Mouse (Mus musculus): ENCODE measurements around the gene Tmem106c. TPM values are rescaled to one million over a fixed set of nuclear protein-coding genes. Genes with fewer than 3 reads are reported as not detected.

Gene Tmem106c
- 12.2 and 14.4 TPM in 2 replicates for polyA plus RNA-seq (2015; fragmentation: Nextera tagmentation; extraction: Ambion mirVana)

DNA sequence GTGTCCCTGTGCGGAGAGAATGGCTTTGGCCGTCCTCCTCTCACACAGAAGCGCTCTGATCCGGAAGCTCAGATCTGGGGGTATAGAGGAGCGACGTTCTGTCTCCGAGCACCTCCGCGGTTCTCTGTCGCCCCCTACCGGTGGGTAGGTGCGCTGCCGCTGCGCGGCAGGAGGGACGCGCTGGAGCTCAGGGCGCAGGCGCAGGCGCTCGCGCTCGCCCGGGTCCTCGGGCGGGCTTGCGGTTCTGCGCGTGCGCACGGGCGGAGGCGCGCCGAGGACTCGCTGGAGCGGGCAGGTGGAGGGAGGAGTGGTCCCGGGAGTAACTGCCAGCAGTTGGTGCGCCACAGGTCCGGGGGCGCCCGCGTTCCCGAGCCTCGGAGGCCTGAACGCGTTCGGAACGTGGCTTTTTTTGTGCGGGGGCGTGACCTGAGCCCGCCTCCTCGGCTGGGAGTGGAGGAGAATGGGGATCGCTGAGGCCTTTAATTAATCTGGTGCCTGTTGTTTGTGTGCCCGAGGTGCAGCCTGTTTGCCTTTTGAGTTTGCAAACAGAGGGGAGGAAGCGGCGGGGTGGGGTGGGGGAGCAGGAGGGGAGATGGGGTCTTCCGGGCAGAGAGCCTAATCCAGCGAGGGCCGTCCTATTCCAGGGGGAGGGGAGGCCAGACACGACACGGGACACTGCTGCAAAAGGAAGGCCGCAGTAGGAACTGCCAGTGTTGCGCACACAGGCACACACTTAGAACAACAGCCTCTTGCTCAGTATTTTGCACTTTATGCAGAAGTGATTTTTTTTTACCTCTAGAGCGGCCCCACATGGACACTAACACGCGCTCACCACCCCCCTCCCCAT is at the start of gene Tmem106c:
TSS of gene Tmem106c (plus strand) at position 212 of the 847 bp plus-strand sequence.
- Histone ChIP-seq H3K9me3 (replicated peaks; ENCODE audit: control insufficient read depth, low read length) (no peaks in the 10 kb centered on the region), H3K27ac (ENCODE audit: low read length) (no peak within 1 kb of the TSS), H3K9ac (ENCODE audit: low read depth, low read length) (peak within 1 kb of the TSS; percentile 73), H3K4me3 (ENCODE audit: low read depth, low read length) (peak within 1 kb of the TSS; percentile 69), H3K4me2 (ENCODE audit: low read depth, low read length) (peak within 1 kb of the TSS; percentile 71), H3K36me3 (ENCODE audit: control insufficient read depth, insufficient read depth) (no peaks in the 10 kb centered on the region), H3K4me1 (ENCODE audit: control insufficient read depth, low read depth, low read length) (peaks cover 6% of the 10 kb centered on the region), H3K27me3 (ENCODE audit: control insufficient read depth, insufficient read depth, low read depth, low read length) (no peaks in the 10 kb centered on the region)
- under 1% methylated on average over 66 of the region's 67 CpGs for WGBS (ENCODE audit: insufficient replicate concordance)
- ATAC-seq (ENCODE audit: low read depth), result peak; percentile 92

DNA sequence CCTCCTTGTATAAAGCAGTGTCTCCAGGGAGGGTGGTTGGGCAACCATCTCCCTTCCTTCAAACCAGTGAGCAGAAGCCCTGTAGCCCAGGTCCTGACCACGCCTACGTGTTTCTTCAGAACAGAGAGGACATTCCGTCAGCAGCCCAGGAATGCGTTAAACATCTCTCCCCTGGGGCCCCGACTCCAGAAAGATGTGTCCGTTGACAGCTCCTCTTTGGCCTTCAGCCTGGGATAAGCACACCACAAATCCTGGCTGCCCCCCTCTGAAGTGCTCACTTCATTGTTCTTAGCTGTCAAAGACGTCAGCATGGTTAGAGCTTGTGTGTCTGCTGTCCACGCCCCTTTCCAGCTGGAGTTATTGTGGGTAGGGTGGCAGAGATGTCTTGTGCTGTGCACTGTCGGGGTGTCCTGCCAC is 49.7 kb upstream of the Tmem106c start:
- 8% methylated on average over 9 of the region's 9 CpGs for WGBS (ENCODE audit: insufficient replicate concordance)
- no peak overlapping the region for H3K4me2 ChIP-seq (ENCODE audit: low read depth, low read length)
- no peak overlapping the region for H3K4me3 ChIP-seq (ENCODE audit: low read depth, low read length)
- ATAC-seq (ENCODE audit: low read depth), result no peak
- H3K4me1 ChIP-seq (ENCODE audit: control insufficient read depth, low read depth, low read length), result no peaks in the 10 kb centered on the region
- H3K27ac ChIP-seq (ENCODE audit: low read length), result no peak overlapping the region
- no peaks in the 10 kb centered on the region for H3K36me3 ChIP-seq (ENCODE audit: control insufficient read depth, insufficient read depth)
- H3K9ac ChIP-seq (ENCODE audit: low read depth, low read length), result no peak overlapping the region
- no peaks in the 10 kb centered on the region for H3K9me3 ChIP-seq (replicated peaks; ENCODE audit: control insufficient read depth, low read length)
- H3K27me3 ChIP-seq (ENCODE audit: control insufficient read depth, insufficient read depth, low read depth, low read length), result peaks cover 11% of the 10 kb centered on the region

DNA sequence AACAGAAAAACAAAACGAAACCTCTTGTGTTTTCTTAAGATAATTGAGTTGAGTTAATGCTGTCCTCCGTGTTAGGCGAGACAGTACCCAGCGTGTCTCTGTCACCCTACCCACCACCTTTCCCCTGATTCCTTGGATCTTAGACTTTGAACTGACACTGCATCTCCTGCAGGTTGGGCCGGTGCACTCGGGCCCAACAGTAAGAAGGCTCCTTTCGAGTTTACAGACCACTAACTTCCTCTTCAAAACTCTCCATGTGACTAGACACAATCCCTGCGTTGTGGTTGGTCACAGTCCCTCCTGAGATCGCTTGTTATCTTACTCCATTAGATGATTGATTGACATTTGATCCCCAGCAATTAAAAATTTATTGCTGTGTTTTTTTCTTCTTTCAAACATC is 46.0 kb upstream of the Tmem106c start:
- H3K4me1 ChIP-seq (ENCODE audit: control insufficient read depth, low read depth, low read length), result no peaks in the 10 kb centered on the region
- no peak overlapping the region for H3K9ac ChIP-seq (ENCODE audit: low read depth, low read length)
- H3K27me3 ChIP-seq (ENCODE audit: control insufficient read depth, insufficient read depth, low read depth, low read length), result no peaks in the 10 kb centered on the region; the same call in 1 of the 2 replicates
- no peaks in the 10 kb centered on the region for H3K36me3 ChIP-seq (ENCODE audit: control insufficient read depth, insufficient read depth)
- no peak overlapping the region for H3K27ac ChIP-seq (ENCODE audit: low read length)
- H3K9me3 ChIP-seq (replicated peaks; ENCODE audit: control insufficient read depth, low read length), result no peaks in the 10 kb centered on the region
- no peak overlapping the region for H3K4me2 ChIP-seq (ENCODE audit: low read depth, low read length)
- no peak for ATAC-seq (ENCODE audit: low read depth)
- 40% methylated on average over 9 of the region's 9 CpGs for WGBS (ENCODE audit: insufficient replicate concordance)
- no peak overlapping the region for H3K4me3 ChIP-seq (ENCODE audit: low read depth, low read length)

DNA sequence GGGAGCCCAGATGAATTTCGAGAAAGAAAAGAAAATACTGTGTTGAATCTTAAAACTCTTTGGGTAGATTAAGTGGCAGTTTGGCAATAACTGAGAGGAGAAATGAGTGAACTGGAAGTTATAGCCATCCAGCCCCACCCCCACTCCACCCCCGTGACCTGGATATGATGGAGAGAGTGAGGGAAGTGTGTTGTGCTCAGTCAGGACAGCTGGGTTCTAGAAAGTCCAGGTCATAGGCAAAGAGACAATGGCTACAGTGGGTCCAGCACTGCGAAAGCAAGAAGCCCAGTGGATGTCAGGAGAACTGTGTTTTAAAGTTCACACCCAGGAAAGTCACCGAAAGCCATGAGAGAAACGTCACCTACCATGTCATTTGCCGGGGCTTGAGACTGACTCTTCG is 44.8 kb upstream of the Tmem106c start:
- 62% methylated on average over 7 of the region's 7 CpGs for WGBS (ENCODE audit: insufficient replicate concordance)
- ATAC-seq (ENCODE audit: low read depth), result no peak
- Histone ChIP-seq H3K9ac (ENCODE audit: low read depth, low read length) (no peak overlapping the region), H3K4me2 (ENCODE audit: low read depth, low read length) (no peak overlapping the region), H3K27me3 (ENCODE audit: control insufficient read depth, insufficient read depth, low read depth, low read length) (no peaks in the 10 kb centered on the region; the same call in 1 of the 2 replicates), H3K4me3 (ENCODE audit: low read depth, low read length) (no peak overlapping the region), H3K27ac (ENCODE audit: low read length) (no peak overlapping the region), H3K4me1 (ENCODE audit: control insufficient read depth, low read depth, low read length) (no peaks in the 10 kb centered on the region), H3K9me3 (replicated peaks; ENCODE audit: control insufficient read depth, low read length) (no peaks in the 10 kb centered on the region), H3K36me3 (ENCODE audit: control insufficient read depth, insufficient read depth) (no peaks in the 10 kb centered on the region)

DNA sequence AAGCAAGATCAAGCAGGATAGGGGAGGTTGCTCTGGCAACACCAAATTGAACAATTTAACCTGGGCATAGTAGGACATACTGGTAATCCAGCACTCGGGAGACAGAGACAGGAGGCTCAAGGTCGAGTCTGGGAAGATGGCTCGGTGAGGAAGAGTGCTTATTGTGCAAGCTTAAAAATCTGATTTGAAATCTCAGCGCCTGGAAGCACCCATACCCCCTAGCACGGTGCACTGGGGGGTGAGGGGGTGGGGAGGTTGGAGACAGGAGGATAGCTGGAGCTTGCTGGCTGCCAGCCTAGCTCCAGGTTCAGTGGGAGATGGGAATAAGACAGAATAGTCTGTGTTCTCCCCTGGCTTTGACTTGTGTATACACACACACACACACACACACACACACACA is 43.7 kb upstream of the Tmem106c start:
- H3K27ac ChIP-seq (ENCODE audit: low read length), result no peak overlapping the region
- H3K27me3 ChIP-seq (ENCODE audit: control insufficient read depth, insufficient read depth, low read depth, low read length), result no peaks in the 10 kb centered on the region
- WGBS (ENCODE audit: insufficient replicate concordance), result 51% methylated on average over 5 of the region's 5 CpGs
- no peaks in the 10 kb centered on the region for H3K4me1 ChIP-seq (ENCODE audit: control insufficient read depth, low read depth, low read length)
- no peak overlapping the region for H3K4me2 ChIP-seq (ENCODE audit: low read depth, low read length)
- ATAC-seq (ENCODE audit: low read depth), result no peak
- H3K36me3 ChIP-seq (ENCODE audit: control insufficient read depth, insufficient read depth), result no peaks in the 10 kb centered on the region
- no peak overlapping the region for H3K9ac ChIP-seq (ENCODE audit: low read depth, low read length)
- H3K4me3 ChIP-seq (ENCODE audit: low read depth, low read length), result no peak overlapping the region
- H3K9me3 ChIP-seq (replicated peaks; ENCODE audit: control insufficient read depth, low read length), result no peaks in the 10 kb centered on the region

DNA sequence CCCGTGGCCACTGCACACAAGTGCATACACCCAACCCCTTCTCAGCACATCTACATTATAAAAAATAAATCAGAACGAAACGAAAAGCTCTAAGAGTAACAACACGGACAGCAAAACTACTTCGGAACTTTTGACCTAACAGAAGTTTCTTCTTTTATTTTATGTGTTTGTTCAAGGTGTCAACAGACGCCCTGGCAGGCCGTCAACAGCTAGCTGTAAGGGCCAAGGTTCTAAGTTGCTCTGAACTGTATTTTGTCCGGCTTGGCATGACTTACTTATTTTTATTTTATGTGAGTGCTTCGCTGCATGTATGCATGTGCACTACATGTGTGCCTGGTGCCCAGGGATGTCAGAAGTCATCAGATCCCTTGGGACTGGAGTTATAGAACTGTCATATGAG is 42.2 kb upstream of the Tmem106c start:
- H3K4me1 ChIP-seq (ENCODE audit: control insufficient read depth, low read depth, low read length), result no peaks in the 10 kb centered on the region
- H3K27me3 ChIP-seq (ENCODE audit: control insufficient read depth, insufficient read depth, low read depth, low read length), result no peaks in the 10 kb centered on the region
- no peaks in the 10 kb centered on the region for H3K9me3 ChIP-seq (replicated peaks; ENCODE audit: control insufficient read depth, low read length)
- 71% methylated on average over 9 of the region's 9 CpGs for WGBS (ENCODE audit: insufficient replicate concordance)
- H3K4me2 ChIP-seq (ENCODE audit: low read depth, low read length), result no peak overlapping the region
- no peak overlapping the region for H3K27ac ChIP-seq (ENCODE audit: low read length)
- ATAC-seq (ENCODE audit: low read depth), result no peak
- H3K9ac ChIP-seq (ENCODE audit: low read depth, low read length), result no peak overlapping the region
- H3K36me3 ChIP-seq (ENCODE audit: control insufficient read depth, insufficient read depth), result no peaks in the 10 kb centered on the region
- no peak overlapping the region for H3K4me3 ChIP-seq (ENCODE audit: low read depth, low read length)

DNA sequence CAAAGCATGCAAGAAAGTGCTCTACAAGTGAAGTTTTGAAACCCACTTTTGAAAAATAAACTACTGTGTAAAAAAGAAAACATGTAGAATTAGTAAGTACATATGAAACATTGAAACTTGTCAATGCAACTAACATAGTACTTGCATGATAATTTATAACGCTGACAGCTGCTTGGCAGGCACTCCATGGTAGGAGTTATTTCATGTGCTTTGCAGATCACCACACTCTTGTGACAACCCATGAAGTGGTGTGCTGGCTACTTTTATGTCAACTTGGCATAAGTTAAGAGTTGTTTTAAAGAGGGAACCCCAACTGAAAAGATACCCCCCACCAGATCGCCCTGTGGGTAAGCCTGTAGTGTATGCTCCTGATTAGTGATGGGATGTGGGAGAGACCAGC is 41.6 kb upstream of the Tmem106c start:
- Histone ChIP-seq H3K9me3 (replicated peaks; ENCODE audit: control insufficient read depth, low read length) (no peaks in the 10 kb centered on the region), H3K27ac (ENCODE audit: low read length) (no peak overlapping the region), H3K27me3 (ENCODE audit: control insufficient read depth, insufficient read depth, low read depth, low read length) (no peaks in the 10 kb centered on the region), H3K36me3 (ENCODE audit: control insufficient read depth, insufficient read depth) (no peaks in the 10 kb centered on the region), H3K4me3 (ENCODE audit: low read depth, low read length) (no peak overlapping the region), H3K4me1 (ENCODE audit: control insufficient read depth, low read depth, low read length) (no peaks in the 10 kb centered on the region), H3K9ac (ENCODE audit: low read depth, low read length) (no peak overlapping the region), H3K4me2 (ENCODE audit: low read depth, low read length) (no peak overlapping the region)
- no peak for ATAC-seq (ENCODE audit: low read depth)
- 72% methylated on average over 2 of the region's 2 CpGs for WGBS (ENCODE audit: insufficient replicate concordance)

DNA sequence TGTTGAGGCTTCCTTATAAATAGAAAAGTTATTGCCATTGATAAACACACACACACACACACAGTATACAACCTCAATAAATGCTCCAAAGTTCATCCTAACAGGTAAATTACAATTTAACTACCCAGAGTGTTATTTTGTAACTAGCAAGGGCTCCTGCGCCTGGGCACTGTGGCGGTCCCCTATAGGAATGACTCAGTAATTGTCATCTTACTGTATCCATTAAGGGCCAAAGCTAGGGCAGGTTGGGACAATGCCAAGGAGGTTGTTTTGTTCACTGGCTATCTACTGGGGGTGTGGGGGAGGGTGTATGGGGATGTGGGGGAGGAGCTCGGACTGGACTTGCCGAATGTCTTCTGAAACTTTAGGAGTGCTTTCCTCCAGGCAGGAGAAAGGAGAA is 37.0 kb upstream of the Tmem106c start:
- H3K27me3 ChIP-seq (ENCODE audit: control insufficient read depth, insufficient read depth, low read depth, low read length), result no peaks in the 10 kb centered on the region
- no peaks in the 10 kb centered on the region for H3K4me1 ChIP-seq (ENCODE audit: control insufficient read depth, low read depth, low read length)
- no peak for ATAC-seq (ENCODE audit: low read depth)
- H3K4me3 ChIP-seq (ENCODE audit: low read depth, low read length), result no peak overlapping the region
- no peaks in the 10 kb centered on the region for H3K9me3 ChIP-seq (replicated peaks; ENCODE audit: control insufficient read depth, low read length)
- no peak overlapping the region for H3K27ac ChIP-seq (ENCODE audit: low read length)
- no peak overlapping the region for H3K4me2 ChIP-seq (ENCODE audit: low read depth, low read length)
- H3K36me3 ChIP-seq (ENCODE audit: control insufficient read depth, insufficient read depth), result no peaks in the 10 kb centered on the region
- WGBS (ENCODE audit: insufficient replicate concordance), result 46% methylated on average over 4 of the region's 4 CpGs
- H3K9ac ChIP-seq (ENCODE audit: low read depth, low read length), result no peak overlapping the region

DNA sequence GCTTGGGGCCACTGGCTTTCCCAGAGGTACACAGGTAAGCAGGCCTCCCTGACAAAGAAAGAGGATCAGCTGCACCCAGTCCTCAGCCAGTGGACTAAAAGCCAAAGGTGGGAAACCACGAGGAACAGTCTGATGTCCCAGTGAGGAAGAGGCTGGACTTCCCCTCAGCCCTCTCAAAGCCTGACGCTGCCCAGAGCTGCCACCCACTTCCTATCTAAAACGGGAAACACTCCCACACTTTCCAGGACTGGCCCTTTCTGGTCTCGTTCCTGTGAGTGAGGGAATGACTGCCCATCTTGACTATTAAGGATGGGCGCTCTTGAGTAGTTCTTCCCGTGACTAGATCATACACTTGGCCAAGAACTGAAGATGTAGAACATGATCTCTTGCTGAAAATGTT is 36.2 kb upstream of the Tmem106c start:
- H3K36me3 ChIP-seq (ENCODE audit: control insufficient read depth, insufficient read depth), result no peaks in the 10 kb centered on the region
- no peak overlapping the region for H3K27ac ChIP-seq (ENCODE audit: low read length)
- no peaks in the 10 kb centered on the region for H3K9me3 ChIP-seq (replicated peaks; ENCODE audit: control insufficient read depth, low read length)
- no peak overlapping the region for H3K4me3 ChIP-seq (ENCODE audit: low read depth, low read length)
- H3K4me1 ChIP-seq (ENCODE audit: control insufficient read depth, low read depth, low read length), result no peaks in the 10 kb centered on the region
- H3K4me2 ChIP-seq (ENCODE audit: low read depth, low read length), result no peak overlapping the region
- WGBS (ENCODE audit: insufficient replicate concordance), result 27% methylated on average over 6 of the region's 6 CpGs
- ATAC-seq (ENCODE audit: low read depth), result no peak
- no peaks in the 10 kb centered on the region for H3K27me3 ChIP-seq (ENCODE audit: control insufficient read depth, insufficient read depth, low read depth, low read length)
- H3K9ac ChIP-seq (ENCODE audit: low read depth, low read length), result no peak overlapping the region
